Mouse (Mus musculus): ENCODE measurements around the gene Rilpl1. TPM values are rescaled to one million over a fixed set of nuclear protein-coding genes. Genes with fewer than 3 reads are reported as not detected.
"Not testable (repeated sequence)": the region's sequence is repeated elsewhere in the genome, so short reads cannot be mapped to it uniquely, and the experiment has no call there.

Gene Rilpl1
- polyA plus RNA-seq, 1 experiment from 2014 or later = 26.1 TPM

DNA sequence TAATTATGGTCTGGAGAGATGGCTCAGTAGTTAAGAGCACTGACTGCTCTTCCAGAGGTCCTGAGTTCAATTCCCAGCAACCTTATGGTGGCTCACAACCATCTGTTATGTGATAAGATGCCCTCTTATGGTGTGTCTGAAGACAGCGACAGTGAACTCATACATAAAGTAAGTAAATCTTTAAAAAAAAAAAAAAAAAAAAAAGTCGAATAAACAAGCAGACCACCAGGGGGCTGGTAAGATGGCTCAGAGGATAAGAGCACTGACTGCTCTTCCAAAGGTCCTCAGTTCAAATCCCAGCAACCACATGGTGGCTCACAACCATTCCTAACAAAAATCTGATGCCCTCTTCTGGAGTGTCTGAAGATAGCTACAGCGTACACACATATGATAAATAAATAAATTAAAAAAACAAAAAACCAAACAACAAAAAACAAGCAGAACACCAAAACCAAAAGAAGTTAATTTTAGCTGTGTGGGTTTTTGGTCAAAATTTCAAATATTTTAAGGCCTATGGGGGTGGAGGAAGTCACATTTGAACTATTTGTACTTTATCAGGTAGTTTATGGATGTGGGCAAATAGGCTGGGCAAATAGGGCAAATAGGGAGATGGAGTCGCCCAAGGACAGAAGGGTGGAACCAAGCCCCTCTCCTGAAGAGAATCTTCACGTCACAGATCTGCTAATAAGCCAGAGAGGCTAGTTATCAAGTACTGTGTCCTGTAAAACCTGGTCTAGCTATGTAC lies 20.3 kb upstream of the Rilpl1 start:
- H3K9ac ChIP-seq (ENCODE audit: low read depth, low read length) = peak overlapping the region; percentile 65; the same call in 1 of the 2 replicates
- peak overlapping the region; percentile 79 for H3K4me3 ChIP-seq (ENCODE audit: low read length)
- H3K4me1 ChIP-seq (ENCODE audit: control insufficient read depth, insufficient read depth, low read length); H3K27me3 ChIP-seq (ENCODE audit: control insufficient read depth, insufficient read depth, low read length); H3K9me3 ChIP-seq (ENCODE audit: control insufficient read depth, low read length); ATAC-seq (ENCODE audit: low FRiP score, low TSS enrichment): not testable (repeated sequence)
- 34% methylated on average over 5 of the region's 5 CpGs for WGBS
- H3K36me3 ChIP-seq (ENCODE audit: control insufficient read depth, insufficient read depth, low read length) = peaks cover 42% of the 10 kb centered on the region
- H3K27ac ChIP-seq (ENCODE audit: low read depth, low read length) = 0 out of 2 replicates have a peak overlapping the region, but pooled peaks have one; percentile 20
- H3K4me2 ChIP-seq (replicated peaks; ENCODE audit: low read depth, low read length) = peak overlapping the region; percentile 74

DNA sequence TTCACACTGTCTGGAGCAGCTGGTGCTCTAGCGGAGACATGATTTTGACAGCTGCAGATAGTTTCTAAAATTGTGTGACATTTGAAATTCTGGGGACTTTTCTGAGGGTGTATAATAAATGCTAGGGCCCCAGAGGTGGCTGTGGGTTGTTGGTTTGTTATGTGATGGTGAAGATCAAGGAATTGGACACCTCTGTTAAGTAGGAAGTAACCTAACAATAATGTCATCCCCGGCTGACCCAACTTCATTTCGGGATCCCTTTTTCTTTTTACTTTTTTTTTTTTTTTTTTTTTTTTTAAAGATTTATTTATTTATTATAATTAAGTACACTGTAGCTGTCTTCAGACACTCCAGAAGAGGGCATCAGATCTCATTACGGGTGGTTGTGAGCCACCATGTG lies 19.5 kb upstream of the Rilpl1 start:
- not testable (repeated sequence) for H3K9me3 ChIP-seq (ENCODE audit: control insufficient read depth, low read length); H3K4me1 ChIP-seq (ENCODE audit: control insufficient read depth, insufficient read depth, low read length); ATAC-seq (ENCODE audit: low FRiP score, low TSS enrichment); H3K4me2 ChIP-seq (replicated peaks; ENCODE audit: low read depth, low read length); H3K4me3 ChIP-seq (ENCODE audit: low read length); H3K27me3 ChIP-seq (ENCODE audit: control insufficient read depth, insufficient read depth, low read length); H3K27ac ChIP-seq (ENCODE audit: low read depth, low read length); H3K9ac ChIP-seq (ENCODE audit: low read depth, low read length)
- H3K36me3 ChIP-seq (ENCODE audit: control insufficient read depth, insufficient read depth, low read length) = peaks cover 45% of the 10 kb centered on the region
- WGBS = 88% methylated on average over 4 of the region's 4 CpGs

DNA sequence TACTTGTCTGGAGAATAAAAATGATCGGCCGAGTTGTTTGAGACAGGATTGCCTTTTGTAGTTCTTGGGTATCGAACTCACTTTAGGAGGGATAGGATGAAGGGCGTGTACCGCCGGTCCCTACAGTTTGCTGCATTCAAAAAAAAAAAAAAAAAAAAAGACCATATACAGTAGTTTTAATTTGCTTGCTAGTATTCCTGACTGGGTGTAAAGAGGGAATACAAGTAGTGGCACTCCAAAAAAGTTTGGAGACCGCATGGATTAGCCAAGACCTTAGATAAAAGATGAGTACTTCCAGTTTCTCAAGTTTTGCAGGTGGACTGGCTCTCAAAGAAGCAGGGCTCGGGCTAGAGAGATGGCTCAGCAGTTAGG lies 10.4 kb upstream of the Rilpl1 start:
- Histone ChIP-seq H3K4me3 (ENCODE audit: low read length) (peak overlapping the region; percentile 99), H3K9ac (ENCODE audit: low read depth, low read length) (peak overlapping the region; percentile 94), H3K4me1 (ENCODE audit: control insufficient read depth, insufficient read depth, low read length) (peaks cover 14% of the 10 kb centered on the region), H3K36me3 (ENCODE audit: control insufficient read depth, insufficient read depth, low read length) (peaks cover 34% of the 10 kb centered on the region), H3K9me3 (ENCODE audit: control insufficient read depth, low read length) (no peaks in the 10 kb centered on the region), H3K4me2 (replicated peaks; ENCODE audit: low read depth, low read length) (peak overlapping the region; percentile 70), H3K27me3 (ENCODE audit: control insufficient read depth, insufficient read depth, low read length) (no peaks in the 10 kb centered on the region), H3K27ac (ENCODE audit: low read depth, low read length) (peak overlapping the region; percentile 85)
- 8% methylated on average over 8 of the region's 8 CpGs for WGBS
- no peak for ATAC-seq (ENCODE audit: low FRiP score, low TSS enrichment)

- peak overlapping the region; percentile 99 for H3K4me3 ChIP-seq (ENCODE audit: low read length)
- peak overlapping the region; percentile 85 for H3K27ac ChIP-seq (ENCODE audit: low read depth, low read length)
- H3K4me2 ChIP-seq (replicated peaks; ENCODE audit: low read depth, low read length) = peak overlapping the region; percentile 70
- H3K36me3 ChIP-seq (ENCODE audit: control insufficient read depth, insufficient read depth, low read length) = peaks cover 29% of the 10 kb centered on the region
- H3K4me1 ChIP-seq (ENCODE audit: control insufficient read depth, insufficient read depth, low read length) = peaks cover 16% of the 10 kb centered on the region
- WGBS = under 1% methylated on average over 71 of the region's 89 CpGs
- H3K27me3 ChIP-seq (ENCODE audit: control insufficient read depth, insufficient read depth, low read length) = no peaks in the 10 kb centered on the region
- ATAC-seq (ENCODE audit: low FRiP score, low TSS enrichment) = peak; percentile 70
- H3K9me3 ChIP-seq (ENCODE audit: control insufficient read depth, low read length) = no peaks in the 10 kb centered on the region
- peak overlapping the region; percentile 94 for H3K9ac ChIP-seq (ENCODE audit: low read depth, low read length)
Measured at GRCm38 (mm10) chr5:124540905-124541601, 9.9 kb upstream of the Rilpl1 start.

DNA sequence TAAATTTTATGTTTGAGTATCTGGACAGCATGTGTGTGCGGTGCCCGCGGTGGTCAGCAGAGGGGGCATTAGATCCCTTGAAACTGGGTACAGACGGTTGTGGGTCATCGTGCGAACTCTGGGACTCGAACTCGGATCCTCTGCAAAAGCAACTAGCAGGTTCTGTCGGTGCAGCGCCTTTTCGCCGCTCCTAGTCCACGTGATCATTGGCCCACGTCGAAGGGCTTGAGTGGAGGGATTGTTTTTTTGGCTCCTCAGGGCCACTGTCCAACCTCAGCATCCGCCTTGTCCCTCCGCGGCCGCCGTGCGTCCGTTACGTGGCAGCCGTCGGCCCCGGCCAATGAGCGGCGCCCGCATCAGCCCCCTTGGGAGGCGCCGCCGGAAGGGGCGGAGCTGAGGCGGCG lies 9.2 kb upstream of the Rilpl1 start, which contains the start of gene Tmed2:
Tmed2 (plus strand) TSS at position 313 of the 404 bp plus-strand sequence.
- H3K4me3 ChIP-seq (ENCODE audit: low read length) = peak within 1 kb of the TSS; percentile 99
- peaks cover 16% of the 10 kb centered on the region for H3K4me1 ChIP-seq (ENCODE audit: control insufficient read depth, insufficient read depth, low read length)
- no peaks in the 10 kb centered on the region for H3K27me3 ChIP-seq (ENCODE audit: control insufficient read depth, insufficient read depth, low read length)
- under 1% methylated on average over 33 of the region's 35 CpGs for WGBS
- H3K9me3 ChIP-seq (ENCODE audit: control insufficient read depth, low read length) = no peaks in the 10 kb centered on the region
- H3K4me2 ChIP-seq (replicated peaks; ENCODE audit: low read depth, low read length) = peak within 1 kb of the TSS; percentile 70
- peak within 1 kb of the TSS; percentile 85 for H3K27ac ChIP-seq (ENCODE audit: low read depth, low read length)
- H3K9ac ChIP-seq (ENCODE audit: low read depth, low read length) = peak within 1 kb of the TSS; percentile 94
- peaks cover 22% of the 10 kb centered on the region for H3K36me3 ChIP-seq (ENCODE audit: control insufficient read depth, insufficient read depth, low read length)
- peak; percentile 95 for ATAC-seq (ENCODE audit: low FRiP score, low TSS enrichment)

- Histone ChIP-seq H3K27ac (ENCODE audit: low read depth, low read length) (no peak overlapping the region), H3K36me3 (ENCODE audit: control insufficient read depth, insufficient read depth, low read length) (peaks cover 17% of the 10 kb centered on the region), H3K9ac (ENCODE audit: low read depth, low read length) (no peak overlapping the region; the same call in 1 of the 2 replicates), H3K9me3 (ENCODE audit: control insufficient read depth, low read length) (no peaks in the 10 kb centered on the region), H3K27me3 (ENCODE audit: control insufficient read depth, insufficient read depth, low read length) (no peaks in the 10 kb centered on the region), H3K4me2 (replicated peaks; ENCODE audit: low read depth, low read length) (peak overlapping the region; percentile 39), H3K4me3 (ENCODE audit: low read length) (peak overlapping the region; percentile 99), H3K4me1 (ENCODE audit: control insufficient read depth, insufficient read depth, low read length) (peaks cover 16% of the 10 kb centered on the region)
- ATAC-seq (ENCODE audit: low FRiP score, low TSS enrichment) = no peak
- 74% methylated on average over 4 of the region's 4 CpGs for WGBS
Measured at GRCm38 (mm10) chr5:124539905-124540304, 8.7 kb upstream of the Rilpl1 start.

GRCm38 (mm10) chr5:124538813-124539792 lies 7.9 kb upstream of the Rilpl1 start:
- Histone ChIP-seq H3K4me1 (ENCODE audit: control insufficient read depth, insufficient read depth, low read length) (peaks cover 16% of the 10 kb centered on the region), H3K4me2 (replicated peaks; ENCODE audit: low read depth, low read length) (no peak overlapping the region), H3K4me3 (ENCODE audit: low read length) (no peak overlapping the region), H3K27me3 (ENCODE audit: control insufficient read depth, insufficient read depth, low read length) (no peaks in the 10 kb centered on the region), H3K9me3 (ENCODE audit: control insufficient read depth, low read length) (no peaks in the 10 kb centered on the region), H3K36me3 (ENCODE audit: control insufficient read depth, insufficient read depth, low read length) (peaks cover 11% of the 10 kb centered on the region), H3K27ac (ENCODE audit: low read depth, low read length) (no peak overlapping the region), H3K9ac (ENCODE audit: low read depth, low read length) (no peak overlapping the region)
- ATAC-seq (ENCODE audit: low FRiP score, low TSS enrichment) = no peak
- 78% methylated on average over 15 of the region's 16 CpGs for WGBS

DNA sequence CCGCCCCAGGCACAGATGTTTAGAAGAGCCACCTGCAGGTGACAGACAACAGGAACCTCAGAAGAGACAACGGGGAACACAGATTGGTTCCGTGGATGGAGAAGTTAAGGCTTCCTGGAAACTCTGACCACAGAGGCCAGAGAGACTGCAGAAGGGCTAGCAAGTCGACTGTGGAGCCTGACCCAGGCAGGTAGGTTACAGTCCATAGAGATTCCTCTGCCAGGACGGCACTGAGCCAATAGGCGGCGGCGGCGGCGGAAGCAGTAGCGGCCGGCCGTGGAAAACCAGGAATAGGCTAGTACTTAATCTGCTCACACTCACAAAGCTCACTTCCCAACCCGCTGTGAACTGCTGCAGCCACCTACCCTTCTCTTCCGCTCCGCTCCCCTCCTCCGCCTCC lies 5.6 kb upstream of the Rilpl1 start:
- no peaks in the 10 kb centered on the region for H3K36me3 ChIP-seq (ENCODE audit: control insufficient read depth, insufficient read depth, low read length)
- H3K27me3 ChIP-seq (ENCODE audit: control insufficient read depth, insufficient read depth, low read length) = no peaks in the 10 kb centered on the region
- H3K4me1 ChIP-seq (ENCODE audit: control insufficient read depth, insufficient read depth, low read length) = peaks cover 15% of the 10 kb centered on the region
- H3K9ac ChIP-seq (ENCODE audit: low read depth, low read length) = peak overlapping the region; percentile 50
- peak overlapping the region; percentile 42; the same call in 1 of the 2 replicates for H3K27ac ChIP-seq (ENCODE audit: low read depth, low read length)
- H3K4me3 ChIP-seq (ENCODE audit: low read length) = peak overlapping the region; percentile 19
- peak overlapping the region; percentile 43 for H3K4me2 ChIP-seq (replicated peaks; ENCODE audit: low read depth, low read length)
- WGBS = 4% methylated on average over 16 of the region's 17 CpGs
- H3K9me3 ChIP-seq (ENCODE audit: control insufficient read depth, low read length) = no peaks in the 10 kb centered on the region
- 0 out of 2 replicates have a peak, but pooled peaks have one; percentile 6 for ATAC-seq (ENCODE audit: low FRiP score, low TSS enrichment)

All from kidney, embryonic 14.5 days (tissue).